Mouse (Mus musculus) embryonic facial prominence, embryonic 10.5 days (tissue): ENCODE measurements at regions not wholly inside any gene's neighbourhood (a gene's known extent, or its start where the extent isn't known, plus 50 kb on each side); places are given as distances from the start of the nearest gene placed in this dataset.
"Not testable (repeated sequence)": the region's sequence is repeated elsewhere in the genome, so short reads cannot be mapped to it uniquely, and the experiment has no call there.

Source experiments
- DNase-seq: peaks from one replicate; pipeline ENCODE4 v3.0.0-alpha.2; 2017; ENCODE audit warnings: low spot score
- H3K27ac ChIP-seq: fragments of 300-500 bp; sonication (generic); replicated peaks from 2 replicates; pipeline ENCODE4 v1.5.1; 2016; ENCODE audit warnings: mild to moderate bottlenecking
- H3K27me3 ChIP-seq: fragments of 300-500 bp; sonication (generic); replicated peaks from 2 replicates; pipeline ENCODE4 v1.6.1; 2016; ENCODE audit warnings: low read depth, mild to moderate bottlenecking; ENCODE audit not compliant: poor library complexity, severe bottlenecking
- H3K36me3 ChIP-seq: fragments of 300-500 bp; sonication (generic); replicated peaks from 2 replicates; pipeline ENCODE4 v1.6.1; 2016; ENCODE audit warnings: mild to moderate bottlenecking, moderate library complexity
- H3K4me1 ChIP-seq: fragments of 300-500 bp; sonication (generic); 2 replicates; pipeline ENCODE4 v1.6.1; 2016
- H3K4me3 ChIP-seq: fragments of 300-500 bp; sonication (generic); 2 replicates; pipeline ENCODE4 v1.5.1; 2016; ENCODE audit warnings: mild to moderate bottlenecking, moderate library complexity
- H3K9me3 ChIP-seq: fragments of 300-500 bp; sonication (generic); 2 replicates; pipeline ENCODE4 v1.6.1; 2016; ENCODE audit warnings: mild to moderate bottlenecking
- WGBS: fragments of 180-500 bp; shearing (Covaris S2); methylation state at CpG from one replicate; pipeline ENCODE4 v1.1.7; 2016; 5-methylcytosine and 5-hydroxymethylcytosine counted together

- DNase-seq = no peak
- WGBS = 61% methylated on average over 6 of the region's 6 CpGs
- peak overlapping the region; percentile 64; the same call in 1 of the 2 replicates for H3K27ac ChIP-seq
- no peaks in the 10 kb centered on the region for H3K27me3 ChIP-seq
- H3K36me3 ChIP-seq = no peaks in the 10 kb centered on the region
- peaks cover 38% of the 10 kb centered on the region for H3K4me1 ChIP-seq
- no peaks in the 10 kb centered on the region for H3K9me3 ChIP-seq
- H3K4me3 ChIP-seq = no peak overlapping the region
These were observed 242.3 kb downstream of the Prex1 start for GRCm38 (mm10) chr2:166471257-166471753.

DNA sequence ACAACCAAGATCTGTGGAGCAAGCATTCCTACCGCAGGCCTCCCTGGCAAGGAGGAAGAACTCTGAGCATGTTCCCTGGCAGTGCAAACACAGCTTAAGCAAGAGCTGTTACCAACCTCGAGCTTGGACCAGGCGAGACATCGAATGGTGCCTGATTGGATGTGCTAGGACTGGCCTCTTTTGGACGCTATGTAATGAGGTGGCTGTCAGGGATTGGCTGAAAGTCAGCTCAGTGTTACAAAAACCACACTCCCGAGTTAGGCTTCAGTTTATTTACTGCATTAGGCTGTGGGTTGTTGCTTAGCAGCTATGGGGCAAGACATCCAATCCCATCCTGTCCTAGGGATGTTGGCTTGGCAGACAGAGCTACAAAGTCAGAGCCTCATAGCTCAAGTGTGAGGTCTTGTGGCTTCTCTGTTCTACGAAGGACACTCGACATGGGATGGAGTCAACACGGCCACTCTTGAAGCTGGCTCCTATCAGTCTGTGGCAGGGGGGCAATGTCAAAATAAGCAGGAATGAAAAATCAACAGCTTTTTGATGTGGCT is 244.5 kb downstream of the Prex1 start:
- WGBS = 89% methylated on average over 9 of the region's 9 CpGs
- H3K27ac ChIP-seq = peak overlapping the region; percentile 36; the same call in 1 of the 2 replicates
- peaks cover 33% of the 10 kb centered on the region for H3K4me1 ChIP-seq
- H3K4me3 ChIP-seq = no peak overlapping the region
- DNase-seq = no peak
- no peaks in the 10 kb centered on the region for H3K9me3 ChIP-seq
- H3K27me3 ChIP-seq = no peaks in the 10 kb centered on the region
- H3K36me3 ChIP-seq = no peaks in the 10 kb centered on the region

DNA sequence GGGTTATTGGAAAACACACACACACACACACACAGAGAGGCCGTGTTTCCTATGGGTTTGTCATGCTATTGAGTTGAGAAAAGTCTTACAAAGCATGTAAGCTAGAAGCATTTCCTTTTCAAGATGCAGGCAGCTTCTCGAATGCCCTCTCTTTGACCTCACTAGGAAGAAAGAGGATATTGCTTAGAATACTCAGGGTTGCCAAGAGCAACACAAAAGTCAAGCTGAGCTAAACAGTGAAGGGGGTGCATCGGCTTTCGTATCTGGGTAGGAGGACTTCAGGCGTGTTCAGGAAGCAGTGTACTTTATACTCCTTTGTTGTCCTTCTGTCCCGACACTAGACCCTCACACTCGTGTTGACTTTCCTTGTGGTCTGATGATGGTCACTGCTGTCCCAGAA is 246.5 kb downstream of the Prex1 start:
- H3K36me3 ChIP-seq = no peaks in the 10 kb centered on the region
- H3K27ac ChIP-seq = no peak overlapping the region
- 74% methylated on average over 7 of the region's 7 CpGs for WGBS
- no peaks in the 10 kb centered on the region for H3K9me3 ChIP-seq
- H3K4me1 ChIP-seq = peaks cover 31% of the 10 kb centered on the region
- DNase-seq = no peak
- H3K27me3 ChIP-seq = no peaks in the 10 kb centered on the region
- no peak overlapping the region for H3K4me3 ChIP-seq

GRCm38 (mm10) chr2:166465531-166465930 is 248.1 kb downstream of the Prex1 start:
- Histone ChIP-seq H3K36me3 (no peaks in the 10 kb centered on the region), H3K4me1 (peaks cover 27% of the 10 kb centered on the region), H3K9me3 (no peaks in the 10 kb centered on the region), H3K27me3 (no peaks in the 10 kb centered on the region), H3K4me3 (no peak overlapping the region), H3K27ac (peak overlapping the region; percentile 40; the same call in 1 of the 2 replicates)
- 75% methylated on average over 5 of the region's 5 CpGs for WGBS
- no peak for DNase-seq

GRCm38 (mm10) chr2:166463539-166463938 is 250.1 kb downstream of the Prex1 start:
- no peak for DNase-seq
- Histone ChIP-seq H3K27me3 (no peaks in the 10 kb centered on the region), H3K27ac (peak overlapping the region; percentile 48; the same call in 1 of the 2 replicates), H3K4me3 (no peak overlapping the region), H3K9me3 (no peaks in the 10 kb centered on the region), H3K36me3 (no peaks in the 10 kb centered on the region), H3K4me1 (peaks cover 47% of the 10 kb centered on the region)
- WGBS = 88% methylated on average over 9 of the region's 9 CpGs

- 88% methylated on average over 3 of the region's 3 CpGs for WGBS
- peaks cover 52% of the 10 kb centered on the region for H3K4me1 ChIP-seq
- H3K36me3 ChIP-seq = no peaks in the 10 kb centered on the region
- DNase-seq = no peak
- H3K27ac ChIP-seq = 0 out of 2 replicates have a peak overlapping the region, but pooled peaks have one; percentile 5
- H3K9me3 ChIP-seq = no peaks in the 10 kb centered on the region
- no peak overlapping the region for H3K4me3 ChIP-seq
- no peaks in the 10 kb centered on the region for H3K27me3 ChIP-seq
These were observed 251.7 kb downstream of the Prex1 start for GRCm38 (mm10) chr2:166461956-166462355.

DNA sequence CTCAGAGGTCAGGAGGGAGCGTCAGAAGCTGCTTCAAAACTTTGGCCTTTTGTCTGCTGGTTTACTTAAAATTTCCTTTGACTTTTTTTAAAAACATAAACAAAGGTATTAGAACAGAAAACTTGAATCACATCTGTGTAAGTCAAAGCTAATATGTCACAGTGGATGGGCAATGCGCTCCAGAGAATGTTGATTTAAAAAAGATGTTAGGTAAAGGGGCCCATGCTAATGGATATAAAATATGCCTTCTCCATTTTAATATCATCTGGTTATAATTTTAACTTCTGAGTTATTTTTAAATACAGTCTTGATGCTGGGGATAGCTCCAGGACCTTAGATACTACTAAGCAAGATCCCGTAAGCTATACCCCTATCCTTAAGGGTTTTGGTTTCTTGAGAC is 252.5 kb downstream of the Prex1 start:
- DNase-seq = no peak
- peak overlapping the region; percentile 78 for H3K27ac ChIP-seq
- no peak overlapping the region for H3K4me3 ChIP-seq
- no peaks in the 10 kb centered on the region for H3K36me3 ChIP-seq
- WGBS = 75% methylated on average over 3 of the region's 3 CpGs
- peaks cover 54% of the 10 kb centered on the region for H3K4me1 ChIP-seq
- no peaks in the 10 kb centered on the region for H3K9me3 ChIP-seq
- no peaks in the 10 kb centered on the region for H3K27me3 ChIP-seq

DNA sequence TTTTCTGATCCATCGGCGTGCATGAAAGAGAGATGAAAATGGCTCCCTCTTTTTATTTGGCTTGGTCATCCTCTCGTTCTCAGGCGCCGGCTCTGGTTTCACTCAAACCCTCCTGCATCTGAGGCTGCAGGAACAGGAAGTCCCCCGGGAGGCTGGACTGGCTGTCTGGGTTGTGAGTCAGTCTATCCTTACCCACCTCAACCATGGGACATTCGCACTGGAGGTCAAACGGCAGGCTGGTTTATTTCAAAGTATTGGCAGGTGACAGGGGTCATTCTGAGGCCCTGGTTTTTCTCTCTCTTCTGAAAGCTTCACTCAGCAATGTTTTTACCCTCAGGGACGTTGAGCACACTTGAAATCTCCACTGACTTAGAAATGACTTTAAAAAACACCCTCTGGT is 253.7 kb downstream of the Prex1 start:
- WGBS = 36% methylated on average over 9 of the region's 9 CpGs
- Histone ChIP-seq H3K4me1 (peaks cover 65% of the 10 kb centered on the region), H3K36me3 (no peaks in the 10 kb centered on the region), H3K9me3 (no peaks in the 10 kb centered on the region), H3K27ac (peak overlapping the region; percentile 78), H3K27me3 (no peaks in the 10 kb centered on the region), H3K4me3 (no peak overlapping the region)
- peak; percentile 87 for DNase-seq

DNA sequence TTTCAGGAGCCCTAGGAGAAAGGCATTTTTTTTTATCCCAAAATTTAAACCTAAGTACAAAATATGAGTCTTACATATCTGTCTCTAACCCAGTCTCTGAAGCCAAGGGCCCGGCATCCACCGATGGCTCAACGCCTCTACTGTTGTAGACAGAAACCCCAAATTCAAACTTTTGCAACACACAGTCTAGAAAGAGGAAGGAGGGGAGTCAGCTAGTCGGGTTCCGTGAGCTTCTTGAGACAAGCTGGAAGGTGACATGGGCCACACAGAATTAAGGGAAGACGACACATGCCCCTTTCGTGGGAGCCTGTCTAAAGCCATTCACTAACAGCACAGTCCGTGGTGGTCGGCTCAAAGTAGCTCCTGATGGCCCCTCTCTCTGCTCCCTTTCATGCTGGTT is 254.7 kb downstream of the Prex1 start:
- Histone ChIP-seq H3K36me3 (no peaks in the 10 kb centered on the region), H3K27ac (peak overlapping the region; percentile 78), H3K4me1 (peaks cover 69% of the 10 kb centered on the region), H3K4me3 (no peak overlapping the region), H3K9me3 (no peaks in the 10 kb centered on the region), H3K27me3 (no peaks in the 10 kb centered on the region)
- DNase-seq = no peak
- WGBS = 84% methylated on average over 9 of the region's 9 CpGs

DNA sequence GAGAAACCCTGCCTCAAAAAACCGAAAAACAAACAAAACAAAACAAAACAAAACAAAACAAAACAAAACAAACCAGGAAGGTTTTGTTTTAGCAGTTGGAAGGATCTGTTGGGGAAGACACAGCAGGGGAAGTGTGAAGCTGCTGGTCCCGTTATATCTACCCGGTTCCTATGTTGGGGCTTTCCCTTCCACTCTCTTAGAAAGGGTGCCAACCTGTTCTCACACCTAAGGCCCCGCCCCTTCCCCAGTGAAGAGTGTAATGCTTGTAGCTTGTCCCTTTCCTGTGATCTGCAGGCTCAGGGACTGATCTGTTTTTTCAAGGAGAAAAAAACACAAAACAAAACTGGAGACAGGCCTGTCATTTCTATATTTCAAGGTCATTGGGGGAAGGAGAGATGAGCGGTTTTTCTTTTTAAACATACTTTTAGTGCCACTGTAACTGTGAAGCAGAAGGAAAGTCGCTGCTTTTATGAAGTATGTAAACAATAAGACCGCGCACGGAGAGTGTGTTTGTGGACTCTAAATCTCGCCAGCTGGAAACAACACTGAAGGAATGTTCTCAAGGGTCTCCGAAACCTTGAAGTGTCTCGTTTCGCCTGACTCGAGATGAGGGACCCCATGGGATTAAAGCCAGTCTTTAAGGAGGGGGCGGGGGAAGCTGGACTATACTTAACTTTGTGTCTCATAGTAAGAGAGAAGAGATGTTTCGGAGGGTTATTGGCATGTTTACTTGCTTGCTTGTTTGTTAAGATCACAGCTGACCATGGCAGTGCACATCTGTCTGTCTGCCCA is 256.1 kb downstream of the Prex1 start:
- 57% methylated on average over 16 of the region's 16 CpGs for WGBS
- no peak for DNase-seq
- H3K27me3 ChIP-seq = no peaks in the 10 kb centered on the region
- no peaks in the 10 kb centered on the region for H3K36me3 ChIP-seq
- H3K27ac ChIP-seq = peak overlapping the region; percentile 78
- H3K4me3 ChIP-seq = no peak overlapping the region
- H3K4me1 ChIP-seq = peaks cover 77% of the 10 kb centered on the region
- H3K9me3 ChIP-seq = no peaks in the 10 kb centered on the region

GRCm38 (mm10) chr2:166454160-166454888 is 259.3 kb downstream of the Prex1 start:
- Histone ChIP-seq H3K27ac (peak overlapping the region; percentile 80), H3K4me1 (peaks cover 78% of the 10 kb centered on the region)
- 49% methylated on average over 3 of the region's 7 CpGs for WGBS
- H3K4me3 ChIP-seq, H3K9me3 ChIP-seq, H3K27me3 ChIP-seq, H3K36me3 ChIP-seq, DNase-seq: not testable (repeated sequence)

- Histone ChIP-seq H3K4me3 (no peak overlapping the region), H3K4me1 (peaks cover 78% of the 10 kb centered on the region), H3K27ac (peak overlapping the region; percentile 31), H3K9me3 (no peaks in the 10 kb centered on the region), H3K36me3 (no peaks in the 10 kb centered on the region), H3K27me3 (peaks cover 7% of the 10 kb centered on the region; the same call in 1 of the 2 replicates)
- no peak for DNase-seq
- WGBS = 80% methylated on average over 7 of the region's 7 CpGs
These were observed 262.7 kb downstream of the Prex1 start for GRCm38 (mm10) chr2:166450964-166451363.
